Mouse (Mus musculus): ENCODE measurements at regions not wholly inside any gene's neighbourhood (a gene's known extent, or its start where the extent isn't known, plus 50 kb on each side); places are given as distances from the start of the nearest gene placed in this dataset.

GRCm38 (mm10) chr6:100387042-100387441 lies 99.8 kb upstream of the Rybp start:
- TF ChIP-seq CTCF (IDR thresholded peaks at IDR 0.05; ENCODE audit: insufficient read depth, low read length): no peak
- no peak for TF ChIP-seq POLR2A (IDR thresholded peaks at IDR 0.05; ENCODE audit: borderline replicate concordance, extremely low read depth, low read depth, low read length)
- 44% methylated on average over 5 of the region's 5 CpGs for WGBS

GRCm38 (mm10) chr6:100385640-100386039 lies 98.4 kb upstream of the Rybp start:
- no peak for TF ChIP-seq CTCF (IDR thresholded peaks at IDR 0.05; ENCODE audit: insufficient read depth, low read length)
- no peak for TF ChIP-seq POLR2A (IDR thresholded peaks at IDR 0.05; ENCODE audit: borderline replicate concordance, extremely low read depth, low read depth, low read length)
- whole genome bisulfite sequencing: 52% methylated on average over 8 of the region's 8 CpGs
- DNase-seq: no peak
- Histone ChIP-seq H3K4me3 (replicated peaks; ENCODE audit: extremely low read depth, low read depth, low read length) (no peak overlapping the region), H3K4me1 (ENCODE audit: control insufficient read depth, insufficient read depth, low read length) (no peaks in the 10 kb centered on the region)

More at GRCm38 (mm10) chr6:100387042-100387441, 99.8 kb upstream of the Rybp start:
- no peak for DNase-seq
- Histone ChIP-seq H3K4me3 (replicated peaks; ENCODE audit: extremely low read depth, low read depth, low read length) (no peak overlapping the region), H3K4me1 (ENCODE audit: control insufficient read depth, insufficient read depth, low read length) (no peaks in the 10 kb centered on the region)

GRCm38 (mm10) chr6:100381046-100381445 lies 93.8 kb upstream of the Rybp start:
- no peak for DNase-seq
- no peak for TF ChIP-seq CTCF (IDR thresholded peaks at IDR 0.05; ENCODE audit: insufficient read depth, low read length)
- no peak for TF ChIP-seq POLR2A (IDR thresholded peaks at IDR 0.05; ENCODE audit: borderline replicate concordance, extremely low read depth, low read depth, low read length)
- no peak overlapping the region for H3K4me3 ChIP-seq (replicated peaks; ENCODE audit: extremely low read depth, low read depth, low read length)
- WGBS: 65% methylated on average over 5 of the region's 5 CpGs
- no peaks in the 10 kb centered on the region; the same call in 1 of the 2 replicates for H3K4me1 ChIP-seq (ENCODE audit: control insufficient read depth, insufficient read depth, low read length)

- 33% methylated on average over 6 of the region's 6 CpGs for WGBS
- TF ChIP-seq POLR2A (IDR thresholded peaks at IDR 0.05; ENCODE audit: borderline replicate concordance, extremely low read depth, low read depth, low read length) (no peak), CTCF (IDR thresholded peaks at IDR 0.05; ENCODE audit: insufficient read depth, low read length) (no peak)
- DNase-seq: no peak
- no peak overlapping the region for H3K4me3 ChIP-seq (replicated peaks; ENCODE audit: extremely low read depth, low read depth, low read length)
- H3K4me1 ChIP-seq (ENCODE audit: control insufficient read depth, insufficient read depth, low read length): no peaks in the 10 kb centered on the region; the same call in 1 of the 2 replicates
These were observed 93.3 kb upstream of the Rybp start for GRCm38 (mm10) chr6:100380536-100380935.

- no peak overlapping the region for H3K4me3 ChIP-seq (replicated peaks; ENCODE audit: extremely low read depth, low read depth, low read length)
- no peak for DNase-seq
- no peak for TF ChIP-seq POLR2A (IDR thresholded peaks at IDR 0.05; ENCODE audit: borderline replicate concordance, extremely low read depth, low read depth, low read length)
- no peak for TF ChIP-seq CTCF (IDR thresholded peaks at IDR 0.05; ENCODE audit: insufficient read depth, low read length)
- no peaks in the 10 kb centered on the region; the same call in 1 of the 2 replicates for H3K4me1 ChIP-seq (ENCODE audit: control insufficient read depth, insufficient read depth, low read length)
- 46% methylated on average over 4 of the region's 4 CpGs for WGBS
These were observed 92.5 kb upstream of the Rybp start for GRCm38 (mm10) chr6:100379792-100380191.

- DNase-seq: no peak
- TF ChIP-seq POLR2A (IDR thresholded peaks at IDR 0.05; ENCODE audit: borderline replicate concordance, extremely low read depth, low read depth, low read length): no peak
- no peak for TF ChIP-seq CTCF (IDR thresholded peaks at IDR 0.05; ENCODE audit: insufficient read depth, low read length)
- H3K4me3 ChIP-seq (replicated peaks; ENCODE audit: extremely low read depth, low read depth, low read length): no peak overlapping the region
- WGBS: 39% methylated on average over 4 of the region's 4 CpGs
- H3K4me1 ChIP-seq (ENCODE audit: control insufficient read depth, insufficient read depth, low read length): no peaks in the 10 kb centered on the region; the same call in 1 of the 2 replicates
These were observed 91.2 kb upstream of the Rybp start for GRCm38 (mm10) chr6:100378533-100378874.

- no peaks in the 10 kb centered on the region; the same call in 1 of the 2 replicates for H3K4me1 ChIP-seq (ENCODE audit: control insufficient read depth, insufficient read depth, low read length)
- WGBS: 44% methylated on average over 6 of the region's 6 CpGs
- no peak for TF ChIP-seq POLR2A (IDR thresholded peaks at IDR 0.05; ENCODE audit: borderline replicate concordance, extremely low read depth, low read depth, low read length)
- TF ChIP-seq CTCF (IDR thresholded peaks at IDR 0.05; ENCODE audit: insufficient read depth, low read length): no peak
- DNase-seq: no peak
- no peak overlapping the region for H3K4me3 ChIP-seq (replicated peaks; ENCODE audit: extremely low read depth, low read depth, low read length)
These were observed 90.7 kb upstream of the Rybp start for GRCm38 (mm10) chr6:100377828-100378532.

GRCm38 (mm10) chr6:100376656-100377055 lies 89.4 kb upstream of the Rybp start:
- DNase-seq: no peak
- H3K4me3 ChIP-seq (replicated peaks; ENCODE audit: extremely low read depth, low read depth, low read length): no peak overlapping the region
- 62% methylated on average over 9 of the region's 9 CpGs for WGBS
- H3K4me1 ChIP-seq (ENCODE audit: control insufficient read depth, insufficient read depth, low read length): no peaks in the 10 kb centered on the region; the same call in 1 of the 2 replicates
- no peak for TF ChIP-seq CTCF (IDR thresholded peaks at IDR 0.05; ENCODE audit: insufficient read depth, low read length)
- TF ChIP-seq POLR2A (IDR thresholded peaks at IDR 0.05; ENCODE audit: borderline replicate concordance, extremely low read depth, low read depth, low read length): no peak

GRCm38 (mm10) chr6:100370828-100371227 lies 83.5 kb upstream of the Rybp start:
- DNase-seq: no peak
- 97% methylated on average over 1 of the region's 1 CpGs for WGBS
- H3K4me1 ChIP-seq (ENCODE audit: control insufficient read depth, insufficient read depth, low read length): no peaks in the 10 kb centered on the region
- H3K4me3 ChIP-seq (replicated peaks; ENCODE audit: extremely low read depth, low read depth, low read length): no peak overlapping the region
- TF ChIP-seq POLR2A (IDR thresholded peaks at IDR 0.05; ENCODE audit: borderline replicate concordance, extremely low read depth, low read depth, low read length) (no peak), CTCF (IDR thresholded peaks at IDR 0.05; ENCODE audit: insufficient read depth, low read length) (no peak)

GRCm38 (mm10) chr6:100370358-100370757 lies 83.1 kb upstream of the Rybp start:
- no peak for DNase-seq
- 73% methylated on average over 5 of the region's 5 CpGs for WGBS
- H3K4me3 ChIP-seq (replicated peaks; ENCODE audit: extremely low read depth, low read depth, low read length): no peak overlapping the region
- TF ChIP-seq CTCF (IDR thresholded peaks at IDR 0.05; ENCODE audit: insufficient read depth, low read length) (no peak), POLR2A (IDR thresholded peaks at IDR 0.05; ENCODE audit: borderline replicate concordance, extremely low read depth, low read depth, low read length) (no peak)
- no peaks in the 10 kb centered on the region for H3K4me1 ChIP-seq (ENCODE audit: control insufficient read depth, insufficient read depth, low read length)
